Mouse (Mus musculus) megakaryocyte, embryonic 14.5 days (primary cell): ENCODE results near the gene Spon1.

Experiments
- FLI1 ChIP-seq: IDR thresholded peaks from 2 replicates; pipeline ENCODE4 v1.6.1; 2012; ENCODE audit warnings: low read length, inconsistent platforms, mixed read lengths
- GATA1 ChIP-seq: IDR thresholded peaks from 3 replicates; pipeline ENCODE4 v1.6.1; 2012; ENCODE audit warnings: mixed read lengths, low read length, inconsistent platforms, borderline replicate concordance

GRCm38 (mm10) chr7:113880021-113880420 lies 114.2 kb downstream of the Spon1 start:
- TF ChIP-seq GATA1, result no peak
- TF ChIP-seq FLI1, result no peak
